Mouse (Mus musculus): ENCODE data around the gene Gfi1b. TPM values are rescaled to one million over a fixed set of nuclear protein-coding genes. Genes with fewer than 3 reads are reported as not detected.

The Gfi1b gene
- polyA plus RNA-seq, 1 experiment, result not detected

DNA sequence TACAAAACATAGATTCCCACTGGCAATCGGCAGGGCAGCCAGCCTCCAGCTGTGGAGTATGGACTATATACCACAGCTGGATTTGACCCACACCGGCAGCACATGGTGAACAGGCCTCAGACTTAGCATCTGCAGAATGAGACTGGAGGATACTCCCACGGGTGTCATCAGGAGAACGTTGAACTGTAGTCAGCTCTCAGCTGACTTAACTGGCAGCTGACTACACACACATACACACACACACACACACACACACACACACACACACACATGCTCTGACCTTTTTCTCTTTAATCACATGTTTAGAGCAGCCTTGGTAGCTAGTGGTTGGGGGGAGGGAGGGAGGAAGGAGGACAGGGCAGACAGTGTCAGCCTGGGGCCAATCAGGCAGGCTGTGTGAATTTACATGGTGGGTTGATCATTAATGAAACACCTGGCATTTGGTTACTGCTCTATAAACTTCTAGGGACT is 8.2 kb upstream of the Gfi1b start:
- Histone ChIP-seq H3K36me3 (ENCODE audit: control insufficient read depth, insufficient read depth) (no peaks in the 10 kb centered on the region), H3K4me2 (ENCODE audit: low read depth) (no peak overlapping the region), H3K4me3 (no peak overlapping the region), H3K79me2 (ENCODE audit: control insufficient read depth, insufficient read depth) (no peaks in the 10 kb centered on the region), H3ac (ENCODE audit: control insufficient read depth, insufficient read length) (no peak overlapping the region), H3K27me3 (ENCODE audit: control insufficient read depth, insufficient read depth, insufficient read length) (peaks cover 27% of the 10 kb centered on the region)
- TF ChIP-seq MAX (IDR thresholded peaks at IDR 0.05; ENCODE audit: low read depth) (no peak), MYOD1 (IDR thresholded peaks at IDR 0.05; ENCODE audit: control insufficient read depth in 1 of 3, insufficient read length in 2 of 3, low read depth in 2 of 3) (no peak), E2F4 (IDR thresholded peaks at IDR 0.05; ENCODE audit: insufficient read depth) (no peak), SRF (IDR thresholded peaks at IDR 0.05; ENCODE audit: control insufficient read depth, insufficient read length, low read depth) (no peak), CEBPB (IDR thresholded peaks at IDR 0.05; ENCODE audit: insufficient read depth, poor library complexity, severe bottlenecking) (no peak), TCF3 (IDR thresholded peaks at IDR 0.05; ENCODE audit: insufficient read length, low read depth) (no peak), USF1 (IDR thresholded peaks at IDR 0.05; ENCODE audit: low read depth) (no peak), POLR2A (IDR thresholded peaks at IDR 0.05; ENCODE audit: insufficient read length, low read depth) (no peak), TCF12 (IDR thresholded peaks at IDR 0.05; ENCODE audit: insufficient read depth, poor library complexity, severe bottlenecking) (no peak), MYOG (IDR thresholded peaks at IDR 0.05; ENCODE audit: control insufficient read depth in 1 of 3, insufficient read depth in 1 of 3, insufficient read length in 2 of 3, low read depth in 2 of 3) (no peak), REST (IDR thresholded peaks at IDR 0.05; ENCODE audit: insufficient read depth, insufficient read length) (no peak), POLR2AphosphoS2 (IDR thresholded peaks at IDR 0.05; ENCODE audit: insufficient read length, low read depth) (no peak)

DNA sequence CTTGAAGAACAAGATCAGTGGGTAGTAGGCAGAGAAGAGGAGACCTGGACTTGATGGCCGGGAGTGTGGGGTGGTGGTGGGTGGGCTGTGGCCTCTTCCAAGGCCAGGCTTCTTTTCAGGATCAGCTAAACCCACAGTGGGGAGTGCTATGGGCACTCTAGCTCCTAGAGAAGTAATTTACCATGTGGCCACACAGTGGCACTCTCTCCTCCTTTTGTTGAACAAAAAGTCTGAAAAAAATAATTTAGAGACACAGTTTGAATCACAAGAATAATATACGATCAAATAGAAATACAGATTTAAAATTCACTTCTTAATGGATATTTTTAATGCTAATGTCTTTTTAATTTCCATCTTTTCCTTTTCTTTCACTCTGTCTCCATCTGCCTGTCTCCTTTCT is 6.3 kb upstream of the Gfi1b start:
- no peak for TF ChIP-seq TCF3 (IDR thresholded peaks at IDR 0.05; ENCODE audit: insufficient read length, low read depth)
- TF ChIP-seq POLR2AphosphoS2 (IDR thresholded peaks at IDR 0.05; ENCODE audit: insufficient read length, low read depth), result no peak
- no peak for TF ChIP-seq E2F4 (IDR thresholded peaks at IDR 0.05; ENCODE audit: insufficient read depth)
- TF ChIP-seq SRF (IDR thresholded peaks at IDR 0.05; ENCODE audit: control insufficient read depth, insufficient read length, low read depth), result no peak
- TF ChIP-seq MYOD1 (IDR thresholded peaks at IDR 0.05; ENCODE audit: control insufficient read depth in 1 of 3, insufficient read length in 2 of 3, low read depth in 2 of 3), result no peak
- no peak for TF ChIP-seq MYOG (IDR thresholded peaks at IDR 0.05; ENCODE audit: control insufficient read depth in 1 of 3, insufficient read depth in 1 of 3, insufficient read length in 2 of 3, low read depth in 2 of 3)
- no peak for TF ChIP-seq POLR2A (IDR thresholded peaks at IDR 0.05; ENCODE audit: insufficient read length, low read depth)
- no peak for TF ChIP-seq CEBPB (IDR thresholded peaks at IDR 0.05; ENCODE audit: insufficient read depth, poor library complexity, severe bottlenecking)
- no peak for TF ChIP-seq MAX (IDR thresholded peaks at IDR 0.05; ENCODE audit: low read depth)
- TF ChIP-seq TCF12 (IDR thresholded peaks at IDR 0.05; ENCODE audit: insufficient read depth, poor library complexity, severe bottlenecking), result no peak
- no peak overlapping the region for H3K4me3 ChIP-seq

DNA sequence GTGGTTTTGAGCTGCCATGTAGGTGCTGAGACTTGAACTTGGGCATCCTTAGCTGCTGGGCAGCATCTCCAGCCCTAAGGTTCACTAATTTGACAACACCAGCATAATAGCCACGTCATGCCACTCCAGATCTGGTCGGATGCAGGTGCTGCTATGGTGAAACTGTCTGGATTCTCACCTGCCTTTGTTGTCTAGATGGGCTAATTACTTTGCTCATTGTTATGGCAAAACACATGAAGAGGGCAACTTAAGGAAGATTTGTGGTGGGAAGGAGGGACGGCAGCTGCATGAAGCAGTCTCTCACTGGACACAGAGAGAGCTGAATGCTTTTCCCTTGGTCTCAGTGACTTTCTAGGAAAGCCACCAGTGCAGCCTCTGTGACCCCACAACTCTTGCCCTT is 4.3 kb upstream of the Gfi1b start:
- Histone ChIP-seq H3K36me3 (ENCODE audit: control insufficient read depth, insufficient read depth) (no peaks in the 10 kb centered on the region), H3K4me3 (no peak overlapping the region), H3K79me2 (ENCODE audit: control insufficient read depth, insufficient read depth) (no peaks in the 10 kb centered on the region), H3K27me3 (ENCODE audit: control insufficient read depth, insufficient read depth, insufficient read length) (peaks cover 28% of the 10 kb centered on the region), H3ac (ENCODE audit: control insufficient read depth, insufficient read length) (no peak overlapping the region), H3K4me2 (ENCODE audit: low read depth) (no peak overlapping the region)
- TF ChIP-seq POLR2A (IDR thresholded peaks at IDR 0.05; ENCODE audit: insufficient read length, low read depth), result no peak
- TF ChIP-seq TCF12 (IDR thresholded peaks at IDR 0.05; ENCODE audit: insufficient read depth, poor library complexity, severe bottlenecking), result no peak
- TF ChIP-seq SRF (IDR thresholded peaks at IDR 0.05; ENCODE audit: control insufficient read depth, insufficient read length, low read depth), result no peak
- no peak for TF ChIP-seq POLR2AphosphoS2 (IDR thresholded peaks at IDR 0.05; ENCODE audit: insufficient read length, low read depth)
- TF ChIP-seq TCF3 (IDR thresholded peaks at IDR 0.05; ENCODE audit: insufficient read length, low read depth), result no peak
- no peak for TF ChIP-seq MYOG (IDR thresholded peaks at IDR 0.05; ENCODE audit: control insufficient read depth in 1 of 3, insufficient read depth in 1 of 3, insufficient read length in 2 of 3, low read depth in 2 of 3)
- TF ChIP-seq MAX (IDR thresholded peaks at IDR 0.05; ENCODE audit: low read depth), result no peak
- no peak for TF ChIP-seq CEBPB (IDR thresholded peaks at IDR 0.05; ENCODE audit: insufficient read depth, poor library complexity, severe bottlenecking)
- no peak for TF ChIP-seq USF1 (IDR thresholded peaks at IDR 0.05; ENCODE audit: low read depth)
- no peak for TF ChIP-seq MYOD1 (IDR thresholded peaks at IDR 0.05; ENCODE audit: control insufficient read depth in 1 of 3, insufficient read length in 2 of 3, low read depth in 2 of 3)
- no peak for TF ChIP-seq E2F4 (IDR thresholded peaks at IDR 0.05; ENCODE audit: insufficient read depth)
- TF ChIP-seq REST (IDR thresholded peaks at IDR 0.05; ENCODE audit: insufficient read depth, insufficient read length), result no peak

More for the DNA sequence above, 6.3 kb upstream of the Gfi1b start:
- H3K79me2 ChIP-seq (ENCODE audit: control insufficient read depth, insufficient read depth), result no peaks in the 10 kb centered on the region
- no peak overlapping the region for H3ac ChIP-seq (ENCODE audit: control insufficient read depth, insufficient read length)
- no peaks in the 10 kb centered on the region for H3K36me3 ChIP-seq (ENCODE audit: control insufficient read depth, insufficient read depth)
- H3K27me3 ChIP-seq (ENCODE audit: control insufficient read depth, insufficient read depth, insufficient read length), result peaks cover 28% of the 10 kb centered on the region
- H3K4me2 ChIP-seq (ENCODE audit: low read depth), result no peak overlapping the region

DNA sequence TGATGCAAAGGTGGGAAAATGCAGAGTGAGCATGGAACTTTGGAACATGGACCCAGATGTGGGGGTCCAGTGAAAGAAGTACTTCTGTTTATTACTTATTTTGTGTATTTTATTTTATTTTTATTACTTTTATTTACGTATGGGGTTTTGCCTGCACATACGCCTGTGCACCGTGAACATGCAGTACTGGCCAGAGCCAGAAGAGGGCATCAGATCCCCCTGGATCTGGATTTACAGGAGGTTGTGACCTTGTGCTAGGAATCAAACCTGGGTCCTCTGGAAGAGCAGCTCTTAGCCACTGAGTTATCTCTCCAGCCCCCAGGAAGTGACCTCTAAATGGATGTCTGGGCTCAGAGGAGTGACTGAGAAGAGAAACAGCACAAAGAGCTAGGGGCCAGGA is 3.1 kb upstream of the Gfi1b start:
- Histone ChIP-seq H3K4me2 (ENCODE audit: low read depth) (no peak overlapping the region), H3K27me3 (ENCODE audit: control insufficient read depth, insufficient read depth, insufficient read length) (peaks cover 30% of the 10 kb centered on the region), H3ac (ENCODE audit: control insufficient read depth, insufficient read length) (no peak overlapping the region), H3K36me3 (ENCODE audit: control insufficient read depth, insufficient read depth) (no peaks in the 10 kb centered on the region), H3K79me2 (ENCODE audit: control insufficient read depth, insufficient read depth) (no peaks in the 10 kb centered on the region), H3K4me3 (no peak overlapping the region)
- no peak for TF ChIP-seq POLR2A (IDR thresholded peaks at IDR 0.05; ENCODE audit: insufficient read length, low read depth)
- TF ChIP-seq MYOG (IDR thresholded peaks at IDR 0.05; ENCODE audit: control insufficient read depth in 1 of 3, insufficient read depth in 1 of 3, insufficient read length in 2 of 3, low read depth in 2 of 3), result no peak
- no peak for TF ChIP-seq SRF (IDR thresholded peaks at IDR 0.05; ENCODE audit: control insufficient read depth, insufficient read length, low read depth)
- TF ChIP-seq MAX (IDR thresholded peaks at IDR 0.05; ENCODE audit: low read depth), result no peak
